Mouse (Mus musculus) lung, postnatal 0 days (tissue): ENCODE measurements around the gene Slc12a1. TPM values are rescaled to one million over a fixed set of nuclear protein-coding genes. Genes with fewer than 3 reads are reported as not detected.

Source experiments
- ATAC-seq: fragments of 200-750 bp; cut with Nextera tagmentation; 2 replicates; pipeline ENCODE4 v1.8.0; 2017; ENCODE audit warnings: moderate library complexity
- DNase-seq: peaks from one replicate; pipeline ENCODE4 v3.0.0-alpha.2; 2016; ENCODE audit warnings: low spot score
- H3K27ac ChIP-seq: fragments of 300-500 bp; sonication (generic); 2 replicates; pipeline ENCODE4 v1.5.1; 2014; ENCODE audit warnings: antibody characterized with exemption, mild to moderate bottlenecking, low read length, mixed read lengths
- H3K27me3 ChIP-seq: fragments of 300-500 bp; sonication (generic); replicated peaks from 2 replicates; pipeline ENCODE4 v1.6.1; 2014; ENCODE audit warnings: low read length, mixed read lengths; ENCODE audit not compliant: insufficient read depth
- H3K36me3 ChIP-seq: fragments of 300-500 bp; sonication (generic); 2 replicates; pipeline ENCODE4 v1.6.1; 2014; ENCODE audit warnings: low read length, mixed read lengths; ENCODE audit not compliant: insufficient read depth
- H3K4me1 ChIP-seq: fragments of 300-500 bp; sonication (generic); 2 replicates; pipeline ENCODE4 v1.6.1; 2014; ENCODE audit warnings: antibody characterized with exemption, low read depth, low read length, mixed read lengths; ENCODE audit not compliant: insufficient read depth
- H3K4me2 ChIP-seq: fragments of 300-500 bp; sonication (generic); replicated peaks from 2 replicates; pipeline ENCODE4 v1.6.1; 2014; ENCODE audit warnings: low read depth, mild to moderate bottlenecking, low read length, moderate library complexity, mixed read lengths
- H3K4me3 ChIP-seq: fragments of 300-500 bp; sonication (generic); 2 replicates; pipeline ENCODE4 v1.5.1; 2014; ENCODE audit warnings: low read depth, low read length
- H3K9ac ChIP-seq: fragments of 300-500 bp; sonication (generic); replicated peaks from 2 replicates; pipeline ENCODE4 v1.6.1; 2014; ENCODE audit warnings: low read depth, mild to moderate bottlenecking
- H3K9me3 ChIP-seq: fragments of 300-500 bp; sonication (generic); 2 replicates; pipeline ENCODE4 v1.6.1; 2016; ENCODE audit warnings: low read length, mixed read lengths
- CTCF ChIP-seq: IDR thresholded peaks from 2 replicates; pipeline ENCODE4 v1.5.1; 2016; ENCODE audit warnings: antibody characterized with exemption, mild to moderate bottlenecking
- EP300 ChIP-seq: IDR thresholded peaks from 2 replicates; pipeline ENCODE4 v1.6.1; 2016; ENCODE audit warnings: antibody characterized with exemption, mild to moderate bottlenecking, control low read depth
- WGBS: fragments of 180-500 bp; shearing (Covaris S2); extraction: QIAGEN DNeasy Blood & Tissue Kit; methylation state at CpG from one replicate; pipeline ENCODE4 v1.1.7; 2014; 5-methylcytosine and 5-hydroxymethylcytosine counted together
- polyA plus RNA-seq: library from polyadenylated mRNA; unstranded; fragments of >200 nt; fragmentation: Nextera tagmentation; extraction: Ambion mirVana; gene quantifications from 2 replicates; pipeline ENCODE4 v1.2.1, GENCODE M21; 2015

Slc12a1 gene
- polyA plus RNA-seq, 1 experiment from 2014 or later: 0.06 TPM

GRCm38 (mm10) chr2:125123477-125123852 is 28.8 kb upstream of the Slc12a1 start, which contains the start of gene Myef2:
Myef2 (minus strand) TSS chr2:125123661.
- H3K9me3 ChIP-seq: no peaks in the 10 kb centered on the region
- H3K4me3 ChIP-seq: peak within 1 kb of the TSS; percentile 60
- DNase-seq (peak; percentile 88), ATAC-seq (peak; percentile 95)
- peak within 1 kb of the TSS; percentile 73 for H3K27ac ChIP-seq
- no peaks in the 10 kb centered on the region for H3K36me3 ChIP-seq
- H3K4me1 ChIP-seq: no peaks in the 10 kb centered on the region
- H3K4me2 ChIP-seq: peak within 1 kb of the TSS; percentile 87
- H3K9ac ChIP-seq: peak within 1 kb of the TSS; percentile 73
- no peak for TF ChIP-seq CTCF
- TF ChIP-seq EP300: no peak
- H3K27me3 ChIP-seq: no peaks in the 10 kb centered on the region
- 0% methylated on average over 31 of the region's 48 CpGs for WGBS

DNA sequence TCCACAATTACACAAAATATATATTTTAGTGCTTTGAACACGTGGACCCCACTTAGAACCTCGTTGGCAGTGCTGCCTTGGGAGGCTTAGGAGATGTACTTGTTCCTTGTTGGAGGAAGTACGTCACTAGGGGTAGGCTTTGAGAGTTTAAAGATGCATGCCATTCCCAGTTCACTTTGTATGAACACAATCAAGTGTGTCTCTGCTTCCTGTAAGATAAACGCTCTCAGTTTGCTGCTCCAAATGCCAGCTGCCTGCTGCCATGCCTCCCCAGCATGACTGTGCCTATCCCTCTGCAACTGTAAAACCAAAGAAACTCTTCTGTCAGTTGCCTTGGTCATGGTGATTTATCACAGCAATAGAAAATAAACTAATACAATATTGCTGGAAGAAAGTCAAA is 26.5 kb upstream of the Slc12a1 start:
- TF ChIP-seq EP300 (no peak), CTCF (no peak)
- no peak overlapping the region for H3K4me3 ChIP-seq
- 28% methylated on average over 4 of the region's 4 CpGs for WGBS
- DNase-seq (no peak), ATAC-seq (no peak)
- H3K27me3 ChIP-seq: no peaks in the 10 kb centered on the region
- H3K9me3 ChIP-seq: no peaks in the 10 kb centered on the region
- H3K27ac ChIP-seq: no peak overlapping the region
- no peak overlapping the region for H3K9ac ChIP-seq
- no peak overlapping the region for H3K4me2 ChIP-seq
- H3K4me1 ChIP-seq: no peaks in the 10 kb centered on the region
- H3K36me3 ChIP-seq: no peaks in the 10 kb centered on the region

DNA sequence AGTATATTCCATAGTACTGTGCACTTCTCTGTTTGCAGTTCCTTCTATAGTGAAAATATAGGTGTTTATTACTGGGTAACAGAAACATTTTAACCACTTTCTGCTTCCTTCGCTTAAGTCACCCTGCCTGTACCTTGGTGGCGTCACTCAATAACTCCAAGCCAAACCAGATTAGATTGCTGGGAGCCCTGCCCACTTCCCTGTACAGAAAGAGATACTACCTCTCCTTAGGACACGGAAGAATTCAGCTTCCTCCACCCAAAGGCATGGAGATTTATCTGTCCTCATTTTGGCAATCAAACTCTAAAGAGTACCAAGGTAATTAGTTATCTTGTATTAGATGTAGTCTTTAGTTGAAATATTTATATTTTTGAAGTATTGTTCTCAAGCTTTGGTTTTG is 25.5 kb upstream of the Slc12a1 start:
- Histone ChIP-seq H3K4me1 (no peaks in the 10 kb centered on the region), H3K9ac (no peak overlapping the region), H3K4me3 (no peak overlapping the region), H3K27me3 (no peaks in the 10 kb centered on the region), H3K4me2 (no peak overlapping the region), H3K27ac (no peak overlapping the region), H3K36me3 (no peaks in the 10 kb centered on the region), H3K9me3 (no peaks in the 10 kb centered on the region)
- 72% methylated on average over 3 of the region's 3 CpGs for WGBS
- no peak for ATAC-seq
- no peak for TF ChIP-seq CTCF
- TF ChIP-seq EP300: no peak
- DNase-seq: no peak

GRCm38 (mm10) chr2:125134113-125134512 is 18.2 kb upstream of the Slc12a1 start:
- WGBS: 34% methylated on average over 4 of the region's 4 CpGs
- Histone ChIP-seq H3K27me3 (no peaks in the 10 kb centered on the region), H3K4me1 (peaks cover 5% of the 10 kb centered on the region; the same call in 1 of the 2 replicates), H3K4me3 (no peak overlapping the region), H3K9ac (no peak overlapping the region), H3K4me2 (no peak overlapping the region), H3K9me3 (no peaks in the 10 kb centered on the region), H3K36me3 (no peaks in the 10 kb centered on the region), H3K27ac (no peak overlapping the region)
- ATAC-seq (no peak), DNase-seq (no peak)
- TF ChIP-seq EP300: no peak
- TF ChIP-seq CTCF: no peak

DNA sequence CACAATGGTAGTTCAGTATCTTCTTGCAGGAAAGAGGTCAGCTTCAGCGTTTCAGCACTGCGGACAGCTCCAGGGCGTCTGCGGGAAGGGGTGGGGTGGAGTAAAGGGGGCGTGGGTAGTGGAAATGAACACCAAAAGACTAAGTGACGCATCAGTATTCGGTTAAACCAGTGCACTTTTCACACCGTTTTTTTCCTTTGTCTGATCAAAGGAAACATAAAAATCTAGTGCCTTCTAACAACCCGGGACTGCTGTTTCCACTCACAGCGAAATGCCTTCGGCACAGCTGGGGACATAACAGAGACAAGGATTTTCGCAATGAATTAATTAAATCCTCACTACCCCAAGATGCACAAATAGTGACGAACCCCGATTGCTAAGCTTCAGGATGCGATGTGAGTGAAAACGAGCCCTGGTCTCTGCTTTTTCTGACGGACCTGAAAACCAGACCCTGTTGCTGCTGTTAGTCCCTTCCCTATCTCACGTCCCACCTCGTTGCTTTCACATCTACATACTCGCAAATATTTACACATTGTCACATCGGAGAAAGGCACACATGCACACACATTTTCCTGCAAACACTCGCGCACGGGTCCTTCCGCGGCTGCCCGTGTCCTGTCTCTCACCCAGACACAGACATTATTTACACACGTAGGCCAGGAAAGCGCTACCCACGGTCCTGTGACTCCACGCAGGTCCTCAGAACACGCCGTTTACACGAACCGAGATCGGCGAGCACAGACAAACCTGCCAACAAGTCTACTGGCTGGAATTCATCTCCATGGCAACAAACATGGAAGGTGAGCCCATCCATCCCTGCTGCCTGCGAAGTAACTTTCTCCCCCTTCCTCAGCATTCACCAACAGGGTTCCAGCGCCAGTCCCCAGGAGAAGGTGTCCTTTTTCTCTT is 16.1 kb upstream of the Slc12a1 start, which contains the start of gene Ctxn2:
Gene Ctxn2, plus strand, starts transcription at position 790 of the 909 bp plus-strand sequence.
- no peak within 1 kb of the TSS for H3K27ac ChIP-seq
- TF ChIP-seq EP300 (no peak), CTCF (no peak)
- peak within 1 kb of the TSS; percentile 46 for H3K4me2 ChIP-seq
- H3K4me3 ChIP-seq: peak within 1 kb of the TSS; percentile 18; the same call in 1 of the 2 replicates
- ATAC-seq (peak; percentile 77), DNase-seq (peak; percentile 86)
- H3K27me3 ChIP-seq: no peaks in the 10 kb centered on the region
- no peak within 1 kb of the TSS for H3K9ac ChIP-seq
- no peaks in the 10 kb centered on the region for H3K36me3 ChIP-seq
- H3K9me3 ChIP-seq: no peaks in the 10 kb centered on the region
- peaks cover 5% of the 10 kb centered on the region; the same call in 1 of the 2 replicates for H3K4me1 ChIP-seq
- WGBS: 1% methylated on average over 39 of the region's 39 CpGs

DNA sequence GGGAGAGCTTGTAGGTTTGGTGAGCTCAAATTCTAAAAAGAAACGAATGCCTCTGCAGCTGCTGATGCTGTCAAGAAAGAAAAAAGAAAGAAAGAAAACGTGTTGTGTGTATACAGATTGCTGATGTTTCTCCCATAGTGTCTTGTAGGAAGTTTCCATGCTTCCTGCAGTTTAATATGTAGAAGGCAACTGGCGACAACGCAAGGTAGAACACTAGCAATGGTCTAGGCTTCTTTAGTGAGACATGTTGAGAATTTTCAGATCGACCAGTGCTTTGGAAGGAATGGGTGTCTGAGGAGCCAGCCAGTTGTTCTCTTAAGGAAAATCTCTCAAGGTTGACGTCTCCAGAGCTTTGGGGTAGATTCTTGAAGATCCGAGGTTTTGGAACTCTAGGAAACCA is 15.5 kb upstream of the Slc12a1 start:
- peaks cover 5% of the 10 kb centered on the region; the same call in 1 of the 2 replicates for H3K4me1 ChIP-seq
- H3K4me3 ChIP-seq: no peak overlapping the region
- TF ChIP-seq EP300 (no peak), CTCF (no peak)
- H3K9ac ChIP-seq: no peak overlapping the region
- no peak overlapping the region for H3K27ac ChIP-seq
- WGBS: 21% methylated on average over 7 of the region's 7 CpGs
- no peak for ATAC-seq
- no peak for DNase-seq
- H3K36me3 ChIP-seq: no peaks in the 10 kb centered on the region
- H3K9me3 ChIP-seq: no peaks in the 10 kb centered on the region
- H3K27me3 ChIP-seq: no peaks in the 10 kb centered on the region
- no peak overlapping the region for H3K4me2 ChIP-seq
